Mouse (Mus musculus) bone marrow macrophage, adult 2 months (primary cell): ENCODE measurements around the gene Nubp1. TPM values are rescaled to one million over a fixed set of nuclear protein-coding genes. Genes with fewer than 3 reads are reported as not detected.

ENCODE experiments used
- H3K27ac ChIP-seq: 2 replicates; pipeline ENCODE4 v1.5.1; 2012; ENCODE audit warnings: low read depth, low read length; ENCODE audit not compliant: insufficient read depth
- H3K4me1 ChIP-seq: 2 replicates; pipeline ENCODE4 v1.6.1; 2012; ENCODE audit warnings: low read length; ENCODE audit not compliant: control insufficient read depth, insufficient read depth
- H3K4me3 ChIP-seq: 2 replicates; pipeline ENCODE4 v1.5.1; 2012; ENCODE audit warnings: mild to moderate bottlenecking, low read length, moderate library complexity; ENCODE audit not compliant: insufficient read depth
- CTCF ChIP-seq: IDR thresholded peaks from 2 replicates; pipeline ENCODE4 v1.5.1; 2012; ENCODE audit warnings: low read depth, mild to moderate bottlenecking, low read length, moderate library complexity
- POLR2A ChIP-seq: IDR thresholded peaks from 2 replicates; pipeline ENCODE4 v1.6.1; 2012; ENCODE audit warnings: mild to moderate bottlenecking, low read depth, low read length, borderline replicate concordance
- polyA plus RNA-seq: library from polyadenylated mRNA; stranded (reverse); fragments of >200 nt; gene quantifications from 2 replicates; pipeline ENCODE4 v1.2.4, GENCODE M21; 2012; ENCODE audit not compliant: missing spikeins, insufficient read depth, insufficient read length

Nubp1 gene
- 21.4 and 27.9 TPM in 2 replicates for polyA plus RNA-seq

- Histone ChIP-seq H3K27ac (peak within 1 kb of the TSS; percentile 54), H3K4me1 (peaks cover 12% of the 10 kb centered on the region), H3K4me3 (peak within 1 kb of the TSS; percentile 70)
- TF ChIP-seq POLR2A (no peak), CTCF (no peak)
Measured at GRCm38 (mm10) chr16:10411764-10412746, at the start of gene Nubp1. TSS of gene Nubp1 (plus strand) at chr16:10411948.

GRCm38 (mm10) chr16:10363061-10363460 lies 48.7 kb upstream of the Nubp1 start:
- no peak overlapping the region for H3K4me3 ChIP-seq
- H3K27ac ChIP-seq: no peak overlapping the region
- H3K4me1 ChIP-seq: no peaks in the 10 kb centered on the region
- no peak for TF ChIP-seq CTCF
- no peak for TF ChIP-seq POLR2A

- H3K27ac ChIP-seq: no peak overlapping the region
- no peak for TF ChIP-seq POLR2A
- TF ChIP-seq CTCF: no peak
- no peak overlapping the region for H3K4me3 ChIP-seq
- no peaks in the 10 kb centered on the region for H3K4me1 ChIP-seq
Measured at GRCm38 (mm10) chr16:10365796-10366195, 46.0 kb upstream of the Nubp1 start.

GRCm38 (mm10) chr16:10366240-10367217 lies 45.2 kb upstream of the Nubp1 start:
- H3K4me3 ChIP-seq: no peak overlapping the region
- TF ChIP-seq CTCF (no peak), POLR2A (no peak)
- no peaks in the 10 kb centered on the region for H3K4me1 ChIP-seq
- H3K27ac ChIP-seq: no peak overlapping the region

- H3K27ac ChIP-seq: no peak overlapping the region
- H3K4me1 ChIP-seq: no peaks in the 10 kb centered on the region
- no peak for TF ChIP-seq CTCF
- TF ChIP-seq POLR2A: no peak
- no peak overlapping the region for H3K4me3 ChIP-seq
Measured at GRCm38 (mm10) chr16:10369468-10369934, 42.2 kb upstream of the Nubp1 start.

- Histone ChIP-seq H3K4me3 (no peak overlapping the region), H3K27ac (no peak overlapping the region), H3K4me1 (no peaks in the 10 kb centered on the region)
- TF ChIP-seq POLR2A: no peak
- no peak for TF ChIP-seq CTCF
Measured at GRCm38 (mm10) chr16:10369996-10370395, 41.8 kb upstream of the Nubp1 start.

- Histone ChIP-seq H3K4me1 (no peaks in the 10 kb centered on the region), H3K27ac (no peak overlapping the region), H3K4me3 (no peak overlapping the region)
- TF ChIP-seq CTCF (no peak), POLR2A (no peak)
Measured at GRCm38 (mm10) chr16:10372372-10372771, 39.4 kb upstream of the Nubp1 start.

GRCm38 (mm10) chr16:10374254-10375011 lies 37.3 kb upstream of the Nubp1 start:
- Histone ChIP-seq H3K4me1 (no peaks in the 10 kb centered on the region), H3K27ac (no peak overlapping the region), H3K4me3 (no peak overlapping the region)
- TF ChIP-seq CTCF: no peak

GRCm38 (mm10) chr16:10377286-10377685 lies 34.5 kb upstream of the Nubp1 start:
- Histone ChIP-seq H3K4me1 (no peaks in the 10 kb centered on the region), H3K4me3 (no peak overlapping the region), H3K27ac (no peak overlapping the region)
- no peak for TF ChIP-seq POLR2A
- TF ChIP-seq CTCF: no peak
